Mouse (Mus musculus) midbrain, embryonic 16.5 days (tissue): ENCODE data around the gene Gcnt1. TPM values are rescaled to one million over a fixed set of nuclear protein-coding genes. Genes with fewer than 3 reads are reported as not detected.

Experiments used
- ATAC-seq: fragments of 200-750 bp; cut with Nextera tagmentation; 2 replicates; pipeline ENCODE4 v1.8.0; 2017; ENCODE audit warnings: moderate TSS enrichment
- H3K27ac ChIP-seq: fragments of 300-500 bp; sonication (generic); 2 replicates; pipeline ENCODE4 v1.5.1; 2014; ENCODE audit warnings: mild to moderate bottlenecking, low read length, mixed read lengths
- H3K27me3 ChIP-seq: fragments of 300-500 bp; sonication (generic); 2 replicates; pipeline ENCODE4 v1.6.1; 2014; ENCODE audit warnings: low read depth, low read length, mixed read lengths; ENCODE audit not compliant: control insufficient read depth, insufficient read depth
- H3K36me3 ChIP-seq: fragments of 300-500 bp; sonication (generic); 2 replicates; pipeline ENCODE4 v1.6.1; 2014; ENCODE audit warnings: mild to moderate bottlenecking, low read length, moderate library complexity, mixed read lengths; ENCODE audit not compliant: control insufficient read depth, insufficient read depth
- H3K4me1 ChIP-seq: fragments of 300-500 bp; sonication (generic); 2 replicates; pipeline ENCODE4 v1.6.1; 2014; ENCODE audit warnings: mild to moderate bottlenecking, low read length, mixed read lengths; ENCODE audit not compliant: control insufficient read depth, insufficient read depth
- H3K4me2 ChIP-seq: fragments of 300-500 bp; sonication (generic); 2 replicates; pipeline ENCODE4 v1.6.1; 2014; ENCODE audit warnings: mild to moderate bottlenecking, low read length, mixed read lengths
- H3K4me3 ChIP-seq: fragments of 300-500 bp; sonication (generic); 2 replicates; pipeline ENCODE4 v1.5.1; 2014; ENCODE audit warnings: low read depth, mild to moderate bottlenecking, low read length, moderate library complexity, mixed read lengths
- H3K9ac ChIP-seq: fragments of 300-500 bp; sonication (generic); 2 replicates; pipeline ENCODE4 v1.6.1; 2014; ENCODE audit warnings: low read depth, low read length, mixed read lengths
- H3K9me3 ChIP-seq: fragments of 300-500 bp; sonication (generic); replicated peaks from 2 replicates; pipeline ENCODE4 v1.6.1; 2014; ENCODE audit warnings: mild to moderate bottlenecking, low read length, mixed read lengths; ENCODE audit not compliant: control insufficient read depth, poor library complexity, severe bottlenecking
- WGBS: fragments of 180-500 bp; shearing (Covaris S2); extraction: QIAGEN DNeasy Blood & Tissue Kit; methylation state at CpG from one replicate; pipeline ENCODE4 v1.1.7; 2014; 5-methylcytosine and 5-hydroxymethylcytosine counted together
- polyA plus RNA-seq: library from polyadenylated mRNA; unstranded; fragments of >200 nt; fragmentation: Nextera tagmentation; extraction: Ambion mirVana; gene quantifications from 2 replicates; pipeline ENCODE4 v1.2.1, GENCODE M21; 2015

The Gcnt1 gene
- polyA plus RNA-seq, 1 experiment from 2014 or later: 0.55 TPM

DNA sequence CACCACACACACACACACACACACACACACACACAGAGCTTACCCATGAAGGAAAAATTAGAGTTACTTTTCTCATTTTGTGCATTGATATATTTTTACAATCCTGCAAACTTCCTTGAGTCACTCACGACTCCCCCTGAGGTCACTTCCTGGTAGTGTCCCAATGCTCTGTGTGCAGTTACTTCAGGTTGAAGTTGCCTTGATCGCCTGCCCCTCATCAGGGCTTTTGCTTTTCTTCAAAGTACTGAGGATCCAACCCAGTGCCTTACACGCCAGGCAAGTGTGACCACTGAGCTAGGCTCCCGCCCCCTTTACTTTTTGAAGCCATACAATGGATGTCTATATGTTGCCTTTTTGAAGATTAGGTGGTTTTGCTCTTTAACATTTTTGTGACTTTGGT lies 27.3 kb upstream of the Gcnt1 start:
- H3K9ac ChIP-seq: no peak overlapping the region
- no peak overlapping the region for H3K4me2 ChIP-seq
- H3K4me1 ChIP-seq: peaks cover 4% of the 10 kb centered on the region
- ATAC-seq: no peak
- H3K4me3 ChIP-seq: no peak overlapping the region
- no peaks in the 10 kb centered on the region for H3K27me3 ChIP-seq
- peaks cover 14% of the 10 kb centered on the region for H3K36me3 ChIP-seq
- 88% methylated on average over 4 of the region's 4 CpGs for WGBS
- H3K27ac ChIP-seq: no peak overlapping the region
- no peaks in the 10 kb centered on the region for H3K9me3 ChIP-seq

DNA sequence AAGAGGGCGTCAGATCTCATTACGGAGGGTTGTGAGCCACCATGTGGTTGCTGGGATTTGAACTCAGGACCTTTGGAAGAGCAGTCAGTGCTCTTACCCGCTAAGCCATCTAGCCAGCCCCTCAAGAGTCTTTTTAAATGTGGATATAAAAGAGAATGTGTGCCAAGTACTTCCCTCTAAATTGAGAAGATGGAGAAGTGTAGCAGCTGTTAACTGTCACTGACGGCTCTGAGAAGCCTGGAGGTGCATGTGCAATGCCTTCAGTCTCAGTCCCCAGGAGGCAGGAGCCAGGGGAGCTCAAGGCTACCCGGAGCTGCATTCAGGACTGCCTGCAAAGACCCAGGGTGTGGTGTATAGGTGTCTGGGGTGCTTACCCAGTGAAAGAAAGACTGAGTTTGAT lies 25.3 kb upstream of the Gcnt1 start:
- WGBS: 85% methylated on average over 5 of the region's 5 CpGs
- peaks cover 14% of the 10 kb centered on the region for H3K36me3 ChIP-seq
- H3K9ac ChIP-seq: no peak overlapping the region
- no peaks in the 10 kb centered on the region for H3K27me3 ChIP-seq
- no peak overlapping the region for H3K4me3 ChIP-seq
- ATAC-seq: no peak
- peaks cover 7% of the 10 kb centered on the region for H3K4me1 ChIP-seq
- H3K27ac ChIP-seq: no peak overlapping the region
- H3K9me3 ChIP-seq: no peaks in the 10 kb centered on the region
- no peak overlapping the region for H3K4me2 ChIP-seq

DNA sequence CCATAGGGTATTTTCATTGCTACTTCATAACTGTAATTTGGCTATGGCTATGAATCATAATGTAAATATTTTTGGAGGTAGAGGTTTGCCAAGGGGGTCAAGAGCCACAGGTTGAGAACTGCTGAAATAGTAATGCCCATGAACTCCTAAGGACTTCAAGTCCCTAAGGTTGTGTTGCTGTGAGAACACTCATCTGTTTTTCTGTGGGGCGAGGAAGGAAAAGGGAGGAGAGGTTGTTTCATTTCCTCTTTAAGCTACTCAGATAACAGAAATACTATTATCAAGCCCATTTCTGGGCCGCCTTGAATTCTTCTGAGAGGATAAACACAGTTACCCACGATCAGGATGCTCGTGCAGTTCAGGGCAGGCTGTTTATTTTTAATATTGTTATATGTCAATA lies 24.2 kb upstream of the Gcnt1 start:
- Histone ChIP-seq H3K27me3 (no peaks in the 10 kb centered on the region; the same call in none of the 2 replicates), H3K4me1 (peaks cover 7% of the 10 kb centered on the region), H3K4me2 (no peak overlapping the region), H3K36me3 (peaks cover 14% of the 10 kb centered on the region), H3K9me3 (no peaks in the 10 kb centered on the region), H3K27ac (no peak overlapping the region), H3K9ac (no peak overlapping the region), H3K4me3 (no peak overlapping the region)
- ATAC-seq: no peak
- 92% methylated on average over 4 of the region's 4 CpGs for WGBS

DNA sequence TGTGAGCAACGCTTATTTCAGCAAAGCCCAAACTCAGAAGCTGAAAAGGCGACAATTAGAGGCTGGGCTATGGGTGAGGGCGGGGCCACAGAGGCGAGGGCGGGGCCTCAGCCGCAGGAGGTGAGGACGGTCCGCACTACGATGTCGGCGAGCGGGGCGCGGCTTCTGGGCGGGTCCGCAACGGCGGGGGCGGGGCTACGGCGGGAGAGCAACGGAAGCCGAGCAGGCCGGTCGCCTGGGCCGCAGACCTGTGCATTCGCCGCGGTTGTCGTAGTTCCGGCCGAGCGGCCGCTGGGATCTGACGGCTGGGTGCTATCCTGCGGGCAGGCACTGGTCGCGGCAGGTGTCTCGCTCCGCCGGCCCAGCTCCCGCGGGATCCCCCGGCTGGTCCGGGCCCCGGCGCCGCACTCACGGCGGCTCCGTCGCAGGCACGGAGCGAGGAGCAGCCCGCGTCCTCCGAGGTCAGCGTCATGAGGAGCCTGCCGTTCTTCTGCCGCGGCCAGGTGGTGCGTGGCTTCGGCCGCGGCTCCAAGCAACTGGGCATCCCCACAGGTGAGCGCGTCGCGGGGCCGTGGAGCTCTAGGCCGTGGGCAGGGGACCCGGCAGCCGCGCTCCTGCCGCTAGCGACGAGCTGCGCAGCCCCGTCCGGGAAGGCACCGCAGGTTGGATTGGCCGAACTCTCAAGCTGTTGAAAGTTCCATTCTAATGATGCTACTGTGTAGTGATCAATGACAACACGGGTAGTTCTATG lies 21.4 kb upstream of the Gcnt1 start, which contains the start of gene Rfk:
Rfk (plus strand) TSS at position 203 of the 751 bp plus-strand sequence.
- Histone ChIP-seq H3K4me3 (peak within 1 kb of the TSS; percentile 96), H3K4me2 (peak within 1 kb of the TSS; percentile 62), H3K27ac (peak within 1 kb of the TSS; percentile 77), H3K36me3 (peaks cover 7% of the 10 kb centered on the region), H3K4me1 (peaks cover 7% of the 10 kb centered on the region), H3K27me3 (no peaks in the 10 kb centered on the region; the same call in none of the 2 replicates), H3K9ac (peak within 1 kb of the TSS; percentile 92), H3K9me3 (no peaks in the 10 kb centered on the region)
- ATAC-seq: peak; percentile 98
- WGBS: under 1% methylated on average over 72 of the region's 83 CpGs

DNA sequence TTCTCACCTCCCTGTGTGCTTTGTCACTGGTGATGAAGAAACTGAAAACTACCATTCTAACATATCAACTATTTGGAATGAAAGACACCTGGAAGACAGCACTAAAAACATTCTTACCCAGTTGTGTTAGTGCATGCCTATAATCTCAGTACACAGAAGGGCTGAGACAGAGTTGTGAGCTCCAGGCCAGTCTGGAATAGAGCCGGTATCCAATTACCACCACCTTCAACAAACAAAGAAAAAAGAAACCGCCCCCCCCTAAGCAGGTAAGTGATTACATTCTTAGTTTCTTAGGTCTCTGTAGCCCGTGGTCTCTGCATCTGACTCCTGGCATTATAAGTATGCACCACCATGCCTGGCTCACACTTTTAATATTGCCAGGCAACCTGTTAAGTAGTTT lies 20.2 kb upstream of the Gcnt1 start:
- H3K9me3 ChIP-seq: no peaks in the 10 kb centered on the region
- H3K36me3 ChIP-seq: peaks cover 2% of the 10 kb centered on the region; the same call in 1 of the 2 replicates
- no peak overlapping the region for H3K4me3 ChIP-seq
- 26% methylated on average over 3 of the region's 3 CpGs for WGBS
- no peaks in the 10 kb centered on the region; the same call in none of the 2 replicates for H3K27me3 ChIP-seq
- ATAC-seq: no peak
- no peak overlapping the region for H3K9ac ChIP-seq
- H3K4me2 ChIP-seq: no peak overlapping the region
- H3K4me1 ChIP-seq: peaks cover 7% of the 10 kb centered on the region
- H3K27ac ChIP-seq: no peak overlapping the region

DNA sequence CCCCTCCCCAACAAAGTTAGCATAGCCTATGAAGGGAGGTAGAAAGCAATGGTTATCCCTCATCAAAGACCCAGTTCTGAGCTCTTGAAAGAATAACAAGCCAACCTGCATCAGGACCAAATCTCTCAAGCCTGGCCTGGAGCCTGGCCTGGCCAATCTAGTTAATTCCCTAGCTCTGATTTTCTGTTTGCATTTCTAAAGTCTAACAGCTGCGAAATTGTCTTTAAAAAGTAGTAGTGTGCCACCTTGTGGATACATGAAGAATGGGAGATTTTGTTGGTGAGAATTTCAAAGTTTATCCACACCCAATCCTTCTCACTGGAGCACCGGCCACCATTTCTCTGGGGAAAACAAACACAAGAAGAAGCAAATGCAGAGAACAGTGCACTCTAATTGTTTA lies 15.8 kb upstream of the Gcnt1 start:
- ATAC-seq: peak; percentile 54; the same call in 1 of the 2 replicates
- Histone ChIP-seq H3K36me3 (no peaks in the 10 kb centered on the region), H3K4me3 (no peak overlapping the region), H3K9ac (no peak overlapping the region), H3K4me2 (no peak overlapping the region), H3K27ac (no peak overlapping the region), H3K4me1 (peaks cover 4% of the 10 kb centered on the region; the same call in 1 of the 2 replicates), H3K27me3 (no peaks in the 10 kb centered on the region; the same call in none of the 2 replicates), H3K9me3 (no peaks in the 10 kb centered on the region)
- 13% methylated on average over 2 of the region's 2 CpGs for WGBS

DNA sequence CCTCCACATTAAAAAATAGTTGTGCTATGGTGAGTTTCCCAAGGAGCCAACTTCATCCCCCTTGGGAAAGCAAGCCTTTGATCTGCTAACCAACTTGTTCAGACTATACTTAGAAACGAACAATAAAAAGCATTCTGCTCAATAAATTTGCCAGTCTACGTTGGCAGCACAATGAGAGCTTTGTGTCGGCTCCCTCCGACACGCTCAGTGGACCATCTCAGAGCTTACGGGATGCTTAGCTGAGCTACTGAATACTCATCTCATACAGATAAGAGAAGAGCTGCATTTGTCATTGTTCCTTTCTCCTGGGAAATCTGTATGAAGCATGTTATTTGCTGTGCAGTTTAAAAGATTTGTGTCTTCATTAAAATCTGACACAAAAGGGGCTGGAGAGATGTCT lies 13.8 kb upstream of the Gcnt1 start:
- Histone ChIP-seq H3K4me3 (no peak overlapping the region), H3K4me1 (peaks cover 4% of the 10 kb centered on the region; the same call in 1 of the 2 replicates), H3K27me3 (no peaks in the 10 kb centered on the region), H3K36me3 (no peaks in the 10 kb centered on the region), H3K4me2 (no peak overlapping the region), H3K9me3 (no peaks in the 10 kb centered on the region), H3K27ac (no peak overlapping the region), H3K9ac (no peak overlapping the region)
- 12% methylated on average over 6 of the region's 6 CpGs for WGBS
- ATAC-seq: peak; percentile 56; the same call in 1 of the 2 replicates

DNA sequence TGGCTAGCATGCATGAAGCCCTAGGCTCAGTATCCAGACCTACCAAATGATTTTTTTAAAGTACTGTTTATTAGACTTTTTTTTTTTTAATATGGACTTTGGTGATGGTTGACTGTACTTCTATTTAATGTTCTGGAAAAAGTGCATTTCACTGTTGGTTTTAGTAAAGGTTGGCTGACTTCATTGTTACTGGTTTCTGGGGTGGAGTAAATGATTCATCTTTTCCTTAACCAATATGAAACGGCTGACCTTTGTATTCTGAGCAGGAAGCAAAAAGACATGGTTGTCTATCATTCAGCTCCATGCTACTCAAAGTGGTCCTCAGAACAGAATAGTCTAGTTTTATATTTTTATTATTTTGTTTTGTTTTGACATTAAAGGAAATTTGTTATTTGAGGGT lies 12.8 kb upstream of the Gcnt1 start:
- no peak overlapping the region for H3K9ac ChIP-seq
- H3K4me2 ChIP-seq: no peak overlapping the region
- peaks cover 4% of the 10 kb centered on the region; the same call in 1 of the 2 replicates for H3K4me1 ChIP-seq
- no peaks in the 10 kb centered on the region for H3K27me3 ChIP-seq
- WGBS: 39% methylated on average over 1 of the region's 1 CpGs
- H3K36me3 ChIP-seq: no peaks in the 10 kb centered on the region
- no peaks in the 10 kb centered on the region for H3K9me3 ChIP-seq
- ATAC-seq: no peak
- no peak overlapping the region for H3K27ac ChIP-seq
- no peak overlapping the region for H3K4me3 ChIP-seq

DNA sequence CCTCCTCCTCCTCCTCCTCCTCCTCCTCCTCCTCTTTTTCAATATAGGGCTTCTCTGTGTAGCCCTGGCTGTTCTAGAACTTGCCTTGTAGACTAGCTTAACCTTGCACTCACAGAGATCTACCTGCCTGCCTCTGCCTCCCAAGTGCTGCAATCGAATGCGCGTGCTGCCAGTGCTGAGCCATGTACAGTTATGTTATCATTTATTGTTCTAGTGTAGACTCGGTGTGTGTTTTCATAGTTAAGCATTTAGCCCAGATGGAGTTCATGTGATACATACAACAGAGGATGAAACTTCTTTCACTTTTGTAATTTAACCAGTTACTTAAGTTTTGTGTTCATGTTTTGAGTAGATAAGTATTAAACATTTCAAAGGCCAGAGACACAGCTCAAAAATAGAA lies 12.4 kb upstream of the Gcnt1 start:
- 95% methylated on average over 4 of the region's 4 CpGs for WGBS
- no peak for ATAC-seq

More for the DNA sequence above, 12.4 kb upstream of the Gcnt1 start:
- Histone ChIP-seq H3K36me3 (no peaks in the 10 kb centered on the region), H3K4me1 (peaks cover 4% of the 10 kb centered on the region; the same call in 1 of the 2 replicates), H3K9me3 (no peaks in the 10 kb centered on the region), H3K4me2 (no peak overlapping the region), H3K4me3 (no peak overlapping the region), H3K27me3 (no peaks in the 10 kb centered on the region), H3K27ac (no peak overlapping the region), H3K9ac (no peak overlapping the region)
